Mouse (Mus musculus) thymus, postnatal 4 days (tissue): ENCODE results near the gene Eif4e3.
A peak's percentile ranks its signal among the peaks of the same experiment; 100 is the strongest.

Experiments used
- DNase-seq: peaks from one replicate; pipeline ENCODE4 v3.0.0; 2021

Gene Eif4e3

DNA sequence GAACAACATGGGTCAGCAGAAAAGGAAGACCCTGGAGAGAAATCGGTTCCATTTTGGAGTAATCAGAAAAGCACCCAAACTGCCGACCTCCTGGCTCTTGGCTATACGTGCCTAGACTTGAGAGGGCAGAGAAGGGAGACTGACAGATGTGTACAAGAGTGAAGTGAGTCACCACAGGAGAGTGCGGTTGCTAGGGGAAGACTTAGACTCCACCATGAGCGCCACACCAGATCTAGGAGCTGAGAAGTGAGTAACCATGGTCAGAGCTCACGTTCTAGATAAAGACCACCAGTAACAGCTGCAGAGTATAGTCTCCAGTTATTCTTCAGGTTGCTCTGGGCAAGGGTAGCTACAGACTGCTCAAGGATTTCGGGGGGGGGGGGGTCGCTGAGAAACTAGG, 3.3 kb downstream of the Eif4e3 start:
- DNase-seq: no peak

DNA sequence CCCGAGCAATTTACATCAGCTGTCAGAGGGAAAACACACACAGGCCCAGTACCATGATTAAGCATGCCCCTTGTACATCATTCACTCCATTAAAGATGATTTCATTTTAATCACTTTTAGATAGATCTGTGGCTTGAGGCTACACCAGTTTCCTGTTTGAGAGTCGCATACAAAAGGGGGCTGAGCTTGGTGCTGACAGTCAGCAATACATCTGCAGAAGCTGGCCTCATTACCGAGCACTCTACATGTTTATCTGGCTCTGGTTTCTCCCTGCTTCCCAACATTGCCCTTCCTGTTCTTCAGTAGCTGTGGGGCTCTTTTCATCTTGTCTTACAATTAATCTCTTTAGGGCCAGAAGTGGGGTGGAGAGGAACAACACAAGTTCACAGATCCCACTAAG, 6.1 kb downstream of the Eif4e3 start:
- DNase-seq: peak; percentile 52

DNA sequence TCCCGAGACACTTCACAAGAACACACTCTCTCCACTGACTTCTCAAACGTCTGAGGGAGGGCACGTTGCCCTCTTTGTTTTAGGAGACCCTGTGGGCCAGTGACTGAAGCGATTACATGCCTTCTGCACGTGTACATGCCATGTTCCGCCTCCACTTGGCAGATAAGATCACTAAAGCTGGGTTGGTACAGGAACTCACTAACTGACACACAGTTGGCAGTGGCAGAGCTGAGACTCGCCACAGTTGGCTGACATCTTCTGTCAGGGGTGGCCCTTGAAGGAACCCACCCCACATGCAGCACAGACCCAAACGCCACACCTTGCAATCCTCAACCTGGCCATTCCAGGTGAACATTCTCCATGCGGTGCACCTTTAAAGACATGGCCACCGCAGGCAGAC, 8.0 kb downstream of the Eif4e3 start:
- peak; percentile 65 for DNase-seq

DNA sequence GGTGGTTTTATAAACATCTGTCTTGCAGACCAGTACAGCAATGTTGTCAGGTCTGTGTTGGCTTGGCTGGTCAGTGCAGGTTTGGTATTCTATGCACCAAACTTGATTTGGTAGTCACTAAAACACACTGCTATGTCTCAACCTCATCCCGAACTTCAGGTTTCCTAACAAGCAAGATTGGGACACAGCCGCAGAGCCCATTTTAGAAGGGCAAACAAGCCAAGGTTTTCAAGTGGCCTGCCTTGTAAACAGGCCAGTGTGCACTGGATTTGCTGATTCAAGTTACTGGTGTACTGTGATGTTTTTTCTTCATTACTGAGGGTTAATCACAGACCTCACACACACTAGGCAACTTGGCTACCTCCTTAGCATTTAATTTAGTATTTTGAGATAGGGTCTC, 10.5 kb downstream of the Eif4e3 start:
- DNase-seq: no peak

DNA sequence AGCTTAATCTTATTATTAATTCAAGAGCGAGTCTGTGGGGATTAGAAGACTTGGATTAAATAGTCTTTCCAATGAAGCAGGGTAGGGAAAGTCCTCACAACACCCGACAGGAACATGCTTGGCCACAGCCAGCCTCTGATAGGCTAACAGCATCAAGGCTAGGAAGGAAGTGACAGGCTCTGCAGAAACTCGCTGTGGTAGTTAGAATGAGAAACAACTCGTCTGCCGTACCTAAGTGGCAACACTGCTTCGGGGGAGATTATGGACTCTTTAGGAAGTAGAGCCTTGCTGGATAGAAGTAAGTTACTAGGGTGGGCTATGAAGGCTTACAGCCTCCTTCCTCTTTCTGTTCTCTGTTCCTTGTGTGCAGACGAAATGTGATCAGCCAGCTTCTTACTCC, 11.1 kb downstream of the Eif4e3 start:
- peak; percentile 64 for DNase-seq

DNA sequence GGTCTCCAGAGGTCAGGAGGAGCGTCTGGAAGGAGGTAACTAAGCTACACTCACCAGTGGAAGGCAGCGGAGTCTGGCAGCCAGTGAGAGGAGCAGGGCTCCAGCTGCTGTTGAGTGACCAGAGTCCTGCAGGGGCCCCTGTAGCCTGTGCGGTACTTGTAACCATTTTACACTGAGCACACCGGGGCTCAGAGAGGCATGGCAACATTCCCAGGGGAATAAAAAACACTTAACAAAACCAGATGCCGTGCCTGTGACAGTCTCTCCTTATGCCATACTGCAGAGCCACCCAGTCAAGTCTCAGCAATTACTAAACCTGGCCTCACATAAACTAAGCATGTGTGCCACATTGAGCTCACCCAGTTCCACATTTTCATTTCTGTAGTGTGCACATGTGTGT, 12.2 kb downstream of the Eif4e3 start:
- DNase-seq: peak; percentile 15

DNA sequence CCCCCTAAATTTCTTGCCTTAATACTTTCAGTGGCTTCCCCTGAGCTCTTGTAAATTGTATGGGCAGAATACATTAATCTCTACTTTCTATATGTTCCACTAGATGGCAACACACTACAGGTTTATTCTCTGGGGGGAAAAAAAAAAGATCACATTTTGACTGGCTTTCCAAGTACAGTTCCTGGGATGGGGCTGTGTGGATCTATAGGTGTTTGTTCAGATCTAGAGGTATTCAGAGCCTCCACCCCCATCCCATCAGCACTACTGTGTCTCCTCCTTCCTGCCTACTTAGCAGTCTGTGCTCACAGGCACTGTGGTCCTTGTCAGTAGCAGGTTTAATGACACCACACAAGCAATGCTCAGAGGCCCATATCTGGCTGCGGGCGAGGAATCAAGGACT, 14.2 kb downstream of the Eif4e3 start:
- peak; percentile 38 for DNase-seq

DNA sequence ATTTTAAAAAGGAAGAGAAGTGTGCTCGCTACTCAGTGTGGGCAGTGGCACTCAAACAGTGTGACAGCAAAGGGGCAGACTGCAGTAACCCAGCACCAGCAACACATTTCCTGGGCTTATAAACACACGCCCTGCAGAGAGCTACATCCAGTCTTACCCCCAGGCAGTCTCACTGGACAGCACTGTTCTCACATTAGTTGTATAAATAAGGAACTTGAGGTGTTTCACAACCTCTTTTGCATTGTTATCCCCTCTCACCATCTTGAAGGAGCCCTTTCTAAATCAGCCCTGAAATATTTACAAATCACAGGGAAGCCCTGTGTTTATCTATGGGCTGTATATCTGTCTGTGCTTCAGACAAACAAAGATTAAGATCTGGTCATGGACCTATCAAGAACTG, 17.3 kb downstream of the Eif4e3 start:
- no peak for DNase-seq

DNA sequence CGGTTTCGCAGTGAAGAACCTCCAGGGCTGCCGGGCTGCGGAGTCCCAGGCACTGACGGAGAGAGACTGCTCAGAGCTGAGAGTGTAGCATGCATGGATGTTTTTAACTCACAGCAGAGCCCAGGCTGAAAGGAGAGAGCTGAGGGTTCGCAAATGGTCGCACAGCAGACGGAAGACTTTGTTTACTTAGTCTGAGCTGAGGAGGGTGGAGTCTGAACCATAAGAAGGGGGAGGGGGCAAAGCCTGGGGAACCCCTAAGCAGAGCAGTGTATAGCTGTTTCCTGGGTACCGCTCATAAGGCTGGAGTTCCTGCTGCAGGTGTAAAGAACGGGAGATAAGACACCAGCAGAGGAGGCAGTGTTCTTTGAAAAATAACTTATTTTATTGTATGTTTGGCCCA, 20.2 kb downstream of the Eif4e3 start:
- peak; percentile 66 for DNase-seq

DNA sequence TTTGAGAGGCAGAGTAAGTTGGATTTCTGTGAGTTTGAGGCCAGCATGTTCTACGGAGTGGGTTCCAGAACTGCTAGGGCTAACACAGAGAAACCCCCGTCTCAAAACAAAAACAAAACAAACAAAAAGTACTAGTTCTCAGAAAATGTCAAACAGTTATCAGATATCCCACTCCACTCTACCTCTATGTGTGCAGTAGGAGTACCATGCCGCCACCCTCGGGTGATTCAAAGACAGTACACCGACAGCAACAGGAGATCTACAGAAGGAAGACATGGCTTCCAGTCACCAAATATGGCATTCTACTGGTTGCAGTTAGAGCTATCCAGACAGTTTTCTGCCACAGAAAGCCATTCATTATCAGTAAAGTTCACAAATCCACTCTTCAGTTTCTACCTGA, 21.7 kb downstream of the Eif4e3 start:
- peak; percentile 69 for DNase-seq

DNA sequence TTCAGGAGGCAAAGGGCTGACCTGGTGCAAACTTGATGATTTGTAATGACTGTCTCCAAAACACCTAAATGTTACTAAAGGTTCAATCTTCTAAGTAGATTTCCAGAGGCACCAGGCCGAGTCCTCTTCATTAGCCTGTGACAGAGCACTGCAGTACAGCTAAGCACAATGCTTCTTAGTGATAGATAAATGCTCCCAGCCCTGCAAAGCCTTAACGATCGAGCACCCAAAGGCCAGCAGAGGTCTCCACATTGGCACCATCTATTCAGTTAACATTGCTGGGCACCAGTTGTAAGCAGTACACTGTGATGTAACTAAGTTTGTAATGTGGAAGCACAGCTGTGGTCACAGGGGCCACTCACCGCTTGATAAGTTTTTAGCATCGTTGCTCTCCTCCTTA, 22.2 kb downstream of the Eif4e3 start:
- DNase-seq: peak; percentile 21

DNA sequence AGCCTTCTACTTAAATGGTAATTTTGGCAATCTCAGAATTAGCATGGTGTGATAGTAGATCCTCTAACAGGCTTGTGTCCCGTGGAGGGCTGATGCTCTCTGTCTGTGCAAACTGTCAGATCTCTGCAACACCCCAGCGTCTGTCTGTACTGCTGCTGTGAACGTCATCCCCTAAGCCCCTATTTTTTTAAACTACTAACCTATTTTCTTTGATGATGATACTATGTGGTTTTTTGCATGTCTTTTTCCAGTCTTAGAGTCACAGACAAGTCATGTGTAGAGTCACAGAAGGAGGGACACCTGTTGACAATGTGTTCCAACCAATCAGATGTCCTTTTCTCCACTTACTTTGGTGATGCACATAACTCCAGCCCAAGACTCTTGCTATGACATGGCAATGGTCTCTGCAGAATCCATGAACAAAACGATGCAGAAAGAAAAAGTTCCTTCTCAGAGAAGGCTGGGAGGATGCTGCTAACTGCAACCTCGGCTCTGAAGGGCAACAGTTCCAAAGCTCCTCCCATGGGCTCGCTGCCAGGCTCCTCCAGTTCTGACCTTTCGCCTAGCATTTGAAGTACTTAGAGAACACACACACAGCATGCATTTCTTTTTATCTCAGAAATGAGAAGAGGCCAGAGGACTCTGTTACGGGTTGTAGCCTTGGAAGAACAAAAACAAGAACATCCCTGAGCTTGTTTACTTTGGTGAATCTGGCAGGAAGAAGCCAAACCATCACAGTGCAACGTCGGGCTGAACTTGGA, 23.0 kb downstream of the Eif4e3 start:
- peak; percentile 64 for DNase-seq

DNA sequence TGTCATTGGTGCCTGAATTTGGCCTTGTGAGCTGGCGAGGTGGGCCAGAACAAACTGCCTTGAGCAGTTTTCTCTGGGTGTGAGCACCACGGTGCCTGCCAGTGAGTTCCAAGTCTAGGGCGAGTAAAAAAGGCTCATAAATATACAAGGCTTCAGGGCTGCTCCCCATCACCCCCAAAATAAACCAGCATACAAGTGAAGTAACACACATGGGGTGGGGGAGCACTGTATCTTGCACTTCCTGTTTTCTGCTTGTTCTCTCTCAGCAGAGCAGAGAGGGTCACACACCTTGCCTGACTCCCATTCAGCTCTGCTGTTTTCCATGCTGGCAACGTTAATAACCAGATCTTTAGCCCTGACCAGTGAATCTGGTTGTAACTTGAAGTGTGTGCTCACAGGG, 29.1 kb downstream of the Eif4e3 start:
- peak; percentile 61 for DNase-seq

DNA sequence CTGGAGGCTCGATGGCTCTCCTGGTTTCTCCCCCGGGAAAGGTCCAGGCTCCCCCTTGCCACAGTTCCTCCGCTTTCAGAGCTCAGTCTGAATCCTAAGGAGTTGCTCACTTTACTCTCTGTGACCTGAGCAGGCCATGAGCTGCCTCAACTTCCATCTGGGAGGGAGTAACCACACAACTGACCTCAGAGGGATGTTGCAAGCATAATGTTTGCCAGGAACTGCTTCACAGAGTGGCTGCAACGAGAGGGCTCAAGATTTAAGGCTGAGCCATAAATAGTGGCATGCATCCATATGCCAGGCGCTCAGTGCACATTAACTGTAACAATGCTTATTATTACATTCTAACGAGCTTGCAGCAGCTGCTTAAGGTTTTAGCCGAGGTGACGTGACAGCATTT, 29.8 kb downstream of the Eif4e3 start:
- peak; percentile 32 for DNase-seq

DNA sequence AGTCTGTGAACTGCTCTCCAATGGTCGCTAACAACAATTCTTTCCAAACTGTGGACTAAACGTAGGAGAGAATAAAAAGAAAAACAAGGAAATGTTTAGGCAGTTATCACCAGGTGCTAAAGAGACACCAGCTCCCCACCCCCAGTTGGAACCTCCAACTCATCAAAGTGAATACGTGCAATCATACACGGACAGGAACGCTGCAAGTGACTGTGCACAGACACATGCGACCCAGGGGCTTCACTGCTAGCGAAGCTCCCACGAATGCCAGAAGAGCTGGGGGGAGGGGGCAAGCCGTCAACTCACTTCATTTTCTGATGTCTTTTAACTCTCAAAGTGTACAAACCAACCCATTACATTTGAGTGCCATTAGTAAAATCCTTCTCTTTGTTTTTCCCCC, 30.4 kb downstream of the Eif4e3 start:
- peak; percentile 62 for DNase-seq

DNA sequence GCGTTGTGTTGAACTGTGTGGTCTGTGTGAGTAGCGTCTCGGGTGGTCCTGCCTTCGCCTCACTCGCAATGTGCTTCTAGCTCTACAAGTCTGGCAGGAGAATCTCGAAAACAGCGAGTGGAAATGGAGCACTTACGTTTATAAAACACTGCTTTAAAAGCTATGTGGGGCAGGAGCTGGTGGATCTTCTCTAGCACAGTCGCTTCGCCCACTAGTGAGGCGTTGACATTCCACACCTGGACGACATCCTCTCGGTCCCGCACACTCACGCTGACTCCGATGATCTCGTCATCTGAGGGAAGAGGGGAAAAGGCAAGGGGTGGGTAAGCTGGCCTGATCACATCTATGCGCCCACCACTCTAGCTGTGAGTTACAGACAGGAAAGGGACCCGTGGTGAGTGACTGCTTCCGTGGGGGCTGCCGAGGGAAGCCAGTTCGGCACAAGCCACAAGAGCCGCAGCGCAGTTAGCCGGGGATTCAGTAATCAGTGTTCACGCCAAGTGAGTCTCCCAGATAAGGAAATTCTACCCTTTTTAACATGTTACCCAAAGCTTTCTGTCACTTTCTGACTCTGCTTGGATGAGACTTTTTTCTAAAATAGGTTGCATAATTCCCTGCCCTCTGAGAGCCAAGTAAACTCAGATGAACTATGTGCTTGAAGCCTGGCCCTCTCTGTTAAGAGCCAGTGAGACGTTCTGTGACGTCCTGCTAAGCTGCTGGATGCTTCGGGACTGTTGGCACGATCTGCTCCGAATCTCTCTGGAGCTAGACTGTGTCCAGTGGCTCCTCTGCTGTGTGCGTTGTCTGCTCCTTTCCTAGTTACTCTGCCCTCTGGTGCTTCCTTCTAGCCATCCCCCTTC, 34.2 kb downstream of the Eif4e3 start:
- peak; percentile 44 for DNase-seq

DNA sequence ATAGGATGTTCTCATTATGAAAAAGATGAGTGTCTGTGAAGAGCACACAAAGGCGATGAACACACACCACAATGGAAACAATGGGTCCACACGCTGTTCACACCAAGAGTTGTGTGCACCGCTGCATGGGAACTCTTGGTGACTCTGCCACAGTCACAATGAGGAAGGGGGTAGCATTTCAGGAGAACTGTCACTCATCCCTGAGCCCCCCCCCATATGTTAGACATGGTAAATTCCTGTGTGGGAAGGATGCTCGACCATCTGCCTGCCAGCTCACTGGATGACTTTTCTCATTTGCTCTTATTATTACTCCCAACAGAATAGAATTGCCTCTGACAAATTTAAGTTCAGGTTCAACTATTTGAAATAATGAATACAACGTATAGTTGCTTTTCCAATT, 34.9 kb downstream of the Eif4e3 start:
- DNase-seq: no peak

DNA sequence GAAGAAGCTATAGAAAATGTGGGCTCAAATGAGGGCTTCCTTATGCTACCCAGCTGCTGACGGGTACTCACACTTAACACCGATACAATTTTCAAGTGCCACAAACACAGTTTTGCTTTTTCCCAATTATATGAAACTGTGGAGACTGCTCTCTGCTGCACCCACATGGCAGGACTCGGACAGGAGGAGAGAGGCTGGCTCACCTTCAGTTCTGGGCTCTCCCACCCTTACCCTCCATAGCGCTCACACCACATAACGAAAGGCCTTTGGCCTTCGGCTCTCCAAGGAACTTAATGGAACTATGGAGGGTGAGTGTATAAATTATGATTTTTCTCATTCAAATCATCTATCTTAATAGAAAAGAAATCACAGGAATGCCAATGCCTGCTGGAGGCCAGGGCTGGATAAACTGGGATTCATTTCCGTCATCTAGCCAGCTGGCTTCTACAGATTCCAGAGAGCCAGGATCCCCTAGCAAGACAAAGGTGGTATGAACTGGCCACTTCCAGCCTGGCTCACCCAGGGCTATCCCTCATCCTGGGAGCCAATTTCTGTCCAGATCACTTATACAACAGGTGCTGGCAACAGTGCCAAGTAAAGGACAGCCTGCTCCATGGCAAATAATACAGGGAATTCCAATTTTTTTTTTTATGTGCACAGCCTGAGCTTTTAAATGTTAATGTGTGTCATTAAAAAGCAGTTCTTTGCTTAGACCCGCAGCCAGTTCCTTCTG, 36.7 kb downstream of the Eif4e3 start:
- no peak for DNase-seq

DNA sequence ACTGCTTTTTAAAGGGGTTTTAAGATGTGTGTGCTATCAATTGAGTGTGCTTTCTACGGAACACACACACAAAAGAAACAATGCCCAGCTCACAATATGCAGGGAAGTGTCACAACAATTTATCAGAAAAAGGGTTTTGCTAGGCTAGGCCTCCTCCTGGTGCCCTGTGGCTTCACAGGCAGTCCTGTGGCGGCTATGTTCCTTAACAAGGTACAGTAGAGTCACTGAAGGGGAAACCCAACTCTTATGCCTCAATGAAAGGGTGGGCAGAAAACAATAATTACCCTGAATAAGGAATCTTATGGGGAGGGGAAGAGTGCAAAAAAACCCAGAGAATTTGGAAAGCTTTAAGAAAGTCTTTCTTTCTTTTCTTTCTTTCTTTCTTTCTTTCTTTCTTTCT, 40.2 kb downstream of the Eif4e3 start:
- no peak for DNase-seq

DNA sequence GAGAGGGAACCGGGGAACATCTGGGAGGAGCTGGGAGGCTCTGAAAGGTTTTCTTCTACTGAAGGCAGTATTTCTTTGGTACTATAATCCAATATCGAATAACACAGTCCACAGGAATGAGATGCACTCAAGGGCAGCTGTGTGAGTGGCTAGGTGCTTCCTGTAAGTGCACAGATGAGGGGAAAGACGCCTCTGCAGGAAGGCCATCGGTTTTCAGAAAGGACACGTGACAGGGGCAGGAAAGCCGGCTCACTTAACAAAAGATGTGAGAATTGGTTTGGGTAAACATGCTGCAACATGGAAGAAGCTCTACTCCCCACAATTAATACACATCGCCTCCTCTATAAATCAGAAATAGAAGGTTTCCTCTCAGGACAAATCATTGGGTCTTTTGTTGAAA, 40.8 kb downstream of the Eif4e3 start:
- DNase-seq: peak; percentile 44

DNA sequence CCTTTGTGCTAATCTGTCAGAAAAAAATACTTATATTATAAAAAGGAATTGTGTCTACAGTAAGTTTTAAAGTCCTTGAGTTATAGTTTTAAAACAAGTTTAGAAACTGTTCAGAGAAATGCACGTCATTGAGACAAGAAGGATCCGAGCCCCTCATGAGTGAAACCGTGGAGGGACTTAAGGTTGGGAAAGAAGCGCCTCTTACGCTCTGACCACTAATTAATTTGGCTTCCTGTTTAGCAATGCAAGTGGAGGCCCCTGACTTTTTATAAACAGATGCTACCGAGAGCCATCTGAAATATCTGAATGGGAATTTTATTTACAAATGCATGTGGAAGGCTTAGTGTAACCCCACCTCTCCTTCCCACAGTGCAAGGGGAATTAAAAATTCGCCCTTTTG, 41.3 kb downstream of the Eif4e3 start:
- DNase-seq: no peak

DNA sequence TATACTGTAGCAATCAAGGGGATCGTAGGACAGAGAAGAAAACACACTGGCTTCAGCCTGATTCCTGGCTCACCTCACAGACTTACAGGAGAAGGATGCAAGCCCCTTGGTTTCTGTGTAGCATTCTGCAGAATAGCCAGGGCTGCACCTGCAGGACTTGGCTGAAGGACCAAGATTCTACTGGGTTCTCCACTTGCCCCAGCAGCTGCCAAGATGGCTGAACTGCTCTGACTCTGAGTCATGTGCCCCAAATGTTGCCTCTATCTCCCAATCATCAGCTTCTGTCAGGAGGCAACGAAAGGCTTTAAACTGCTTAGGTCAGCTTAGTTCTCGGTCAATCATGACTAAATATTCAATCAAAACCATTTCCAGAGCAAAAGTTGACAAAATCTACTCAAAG, 42.0 kb downstream of the Eif4e3 start:
- DNase-seq: no peak

DNA sequence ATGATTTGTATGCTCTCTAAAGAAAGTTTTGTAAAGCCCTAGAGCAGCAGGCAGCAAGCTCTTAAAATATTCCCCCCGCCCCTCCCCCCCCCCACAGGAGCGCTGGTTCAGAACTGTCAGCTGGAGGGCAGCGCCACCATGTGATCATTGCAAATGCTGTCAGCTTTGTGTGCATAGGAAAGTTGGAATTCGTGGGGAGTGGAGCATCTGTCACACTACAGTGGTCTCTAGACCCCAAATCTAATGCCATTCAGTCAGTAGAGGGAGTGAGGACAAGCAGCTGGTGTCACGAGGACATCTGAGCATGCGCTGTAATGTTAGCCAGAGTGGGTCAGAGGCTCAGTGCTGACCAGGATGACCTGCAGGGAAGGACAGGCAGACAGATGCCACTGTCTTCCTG, 42.9 kb downstream of the Eif4e3 start:
- DNase-seq: peak; percentile 62

DNA sequence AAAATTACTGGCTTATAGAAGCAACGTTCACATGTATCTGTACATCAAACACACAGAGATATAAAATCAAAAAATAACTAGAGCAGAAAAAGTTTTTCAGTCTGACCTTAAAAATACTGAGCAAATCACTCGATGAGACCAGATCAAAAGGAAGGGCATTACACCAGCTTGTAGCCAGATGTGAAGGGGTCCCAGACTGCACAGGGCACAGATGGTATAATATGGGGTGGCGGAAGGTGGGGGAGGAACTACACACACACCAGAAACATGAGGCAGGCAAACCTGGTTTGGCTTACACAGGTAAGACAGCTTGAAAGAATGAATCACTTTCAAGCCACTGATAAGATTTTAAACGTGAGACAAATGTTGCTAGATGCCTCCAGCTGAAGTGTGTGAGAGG, 45.4 kb downstream of the Eif4e3 start:
- no peak for DNase-seq
